ENCODE assay signal across 24 mouse cellular contexts in the genomic region with DNA sequence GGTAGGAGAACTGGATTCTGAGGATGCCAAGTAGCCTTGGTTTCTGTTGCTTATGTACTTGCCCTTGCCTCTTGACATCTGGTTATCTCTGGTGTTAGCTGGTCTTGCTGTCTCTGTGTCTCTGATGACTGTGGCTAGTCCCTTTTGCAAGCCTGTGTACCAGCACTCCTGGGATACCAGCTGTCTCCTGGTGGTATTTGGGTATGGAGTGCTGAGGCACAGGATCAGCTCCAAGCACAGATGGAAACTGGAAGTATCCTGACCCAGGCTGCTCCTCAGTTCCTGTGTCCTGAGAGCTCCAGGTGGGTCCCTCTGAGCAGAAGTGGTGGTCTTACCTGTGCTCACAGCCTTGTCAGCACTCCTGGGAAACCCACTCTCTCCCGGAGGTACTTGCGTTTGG. TPM values are rescaled to one million over a fixed set of nuclear protein-coding genes. Genes with fewer than 3 reads are reported as not detected.
"Had no signal": no experiment of that assay in that cellular context is flagged by ENCODE, and none has a peak within 500 bp of the region (broad histone marks: within the 10 kb centered on the region; RNA-seq: fewer than 3 reads in every experiment).

No protein-coding gene starts in this region.

- H3K9ac ChIP-seq: neural tube, embryonic 13.5 days; neural tube, embryonic 15.5 days; stomach, embryonic 15.5 days had no signal

- H3K4me1 ChIP-seq: neural tube, embryonic 13.5 days; neural tube, embryonic 15.5 days; stomach, embryonic 15.5 days had no signal

- H3K27ac ChIP-seq: neural tube, embryonic 13.5 days; neural tube, embryonic 15.5 days; stomach, embryonic 15.5 days; stomach, postnatal 0 days had no signal

- H3K4me3 ChIP-seq: neural tube, embryonic 13.5 days; neural tube, embryonic 15.5 days; stomach, embryonic 15.5 days had no signal

- H3K4me2 ChIP-seq: neural tube, embryonic 13.5 days; neural tube, embryonic 15.5 days; stomach, embryonic 15.5 days had no signal

- DNase-seq: retina, postnatal 1 day; right cerebral cortex, adult 18-20 months; right cerebral cortex, postnatal 14 days; right cerebral cortex, postnatal 25 days; right cerebral cortex, postnatal 4 days; spleen, adult 18-20 months; thymus, adult 18-20 months; thymus, adult 2 months; thymus, postnatal 14 days; thymus, postnatal 25 days; thymus, postnatal 36 days; thymus, postnatal 4 days had no signal

- H3K36me3 ChIP-seq: neural tube, embryonic 13.5 days; neural tube, embryonic 15.5 days; stomach, embryonic 15.5 days had no signal

- H3K27me3 ChIP-seq: neural tube, embryonic 13.5 days; neural tube, embryonic 15.5 days; stomach, embryonic 15.5 days had no signal

- H3K9me3 ChIP-seq: neural tube, embryonic 13.5 days; neural tube, embryonic 15.5 days; stomach, embryonic 15.5 days had no signal

RNA-seq across cellular contexts. Expression of a gene that starts 7.4 kb away (rescaled TPM):
- polyA plus RNA-seq: neural tube, embryonic 13.5 days; neural tube, embryonic 14.5 days; neural tube, embryonic 15.5 days; small intestine, adult 2 months; spleen, adult 2 months; stomach, embryonic 14.5 days; stomach, embryonic 15.5 days; stomach, embryonic 16.5 days; thymus, adult 2 months; thymus, postnatal 0 days; urinary bladder, adult 2 months had no signal

RNA-seq across cellular contexts. Expression of a gene that starts 11.3 kb away (rescaled TPM):
- polyA plus RNA-seq: small intestine, adult 2 months; thymus, adult 2 months; thymus, postnatal 0 days had no signal

RNA-seq across cellular contexts. Expression of a gene that starts 32.7 kb away (rescaled TPM):
- polyA plus RNA-seq: neural tube, embryonic 13.5 days; neural tube, embryonic 14.5 days; small intestine, adult 2 months; spleen, adult 2 months; testis, adult 2 months; thymus, adult 2 months; thymus, postnatal 0 days had no signal
